Comparison of ENCODE assay signal across 19 mouse cellular contexts in the genomic region with DNA sequence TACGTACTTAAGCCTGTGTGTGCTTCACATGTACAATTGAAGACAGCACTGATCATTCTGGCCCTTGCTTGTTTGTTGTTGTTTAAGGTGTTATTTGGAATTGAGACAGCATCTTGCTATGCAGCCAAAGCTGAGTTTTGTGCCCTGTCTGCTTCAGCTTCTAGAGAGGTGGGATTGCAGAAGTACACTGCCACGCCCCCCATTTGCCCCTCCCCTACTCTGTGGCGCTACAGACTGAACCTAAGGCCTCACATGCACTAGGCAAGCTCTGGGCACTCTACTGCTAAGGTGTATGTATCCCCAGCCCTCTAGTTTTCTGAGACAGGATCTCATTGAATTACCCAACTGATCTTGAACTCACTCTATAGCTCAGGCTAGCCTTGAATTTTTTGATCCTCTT.
"Had no signal": no experiment of that assay in that cellular context is flagged by ENCODE, and none has a peak within 500 bp of the region (broad histone marks: within the 10 kb centered on the region; RNA-seq: fewer than 3 reads in every experiment).

No protein-coding gene starts in this region.

- H3K9ac ChIP-seq: lung, embryonic 14.5 days; midbrain, embryonic 12.5 days; neural tube, embryonic 13.5 days; neural tube, embryonic 15.5 days; stomach, embryonic 15.5 days had no signal

- H3K36me3 ChIP-seq: midbrain, embryonic 10.5 days; midbrain, embryonic 12.5 days; neural tube, embryonic 13.5 days; neural tube, embryonic 15.5 days; stomach, embryonic 15.5 days had no signal

- DNase-seq: lung, adult 18-20 months; lung, embryonic 14.5 days; lung, postnatal 10 days; lung, postnatal 4 days; midbrain, embryonic 14.5 days; retina, postnatal 1 day; right cerebral cortex, adult 18-20 months; right cerebral cortex, postnatal 25 days; right cerebral cortex, postnatal 4 days; spleen, adult 18-20 months; thymus, adult 2 months; thymus, postnatal 4 days had no signal

- H3K4me2 ChIP-seq: lung, embryonic 14.5 days; midbrain, embryonic 12.5 days; neural tube, embryonic 13.5 days; neural tube, embryonic 15.5 days; stomach, embryonic 15.5 days had no signal

- H3K9me3 ChIP-seq: midbrain, embryonic 10.5 days; midbrain, embryonic 12.5 days; neural tube, embryonic 13.5 days; neural tube, embryonic 15.5 days; stomach, embryonic 15.5 days had no signal

- H3K27ac ChIP-seq: midbrain, embryonic 10.5 days; midbrain, embryonic 12.5 days; neural tube, embryonic 13.5 days; neural tube, embryonic 15.5 days; stomach, embryonic 15.5 days; stomach, postnatal 0 days had no signal

- H3K4me3 ChIP-seq: midbrain, embryonic 10.5 days; midbrain, embryonic 12.5 days; myocyte; neural tube, embryonic 13.5 days; neural tube, embryonic 15.5 days; stomach, embryonic 15.5 days had no signal

- H3K4me1 ChIP-seq: neural tube, embryonic 13.5 days; neural tube, embryonic 15.5 days; stomach, embryonic 15.5 days had no signal

- H3K27me3 ChIP-seq: stomach, embryonic 15.5 days had no signal
